Mouse (Mus musculus) testis, postnatal 14 days (tissue): ENCODE measurements around the gene Gm3435.
"Not testable (repeated sequence)": the region's sequence is repeated elsewhere in the genome, so short reads cannot be mapped to it uniquely, and the experiment has no call there.

Experiments used
- DNase-seq: peaks from one replicate; pipeline ENCODE4 v3.0.0; 2021; ENCODE audit warnings: low spot score

Gene Gm3435

DNA sequence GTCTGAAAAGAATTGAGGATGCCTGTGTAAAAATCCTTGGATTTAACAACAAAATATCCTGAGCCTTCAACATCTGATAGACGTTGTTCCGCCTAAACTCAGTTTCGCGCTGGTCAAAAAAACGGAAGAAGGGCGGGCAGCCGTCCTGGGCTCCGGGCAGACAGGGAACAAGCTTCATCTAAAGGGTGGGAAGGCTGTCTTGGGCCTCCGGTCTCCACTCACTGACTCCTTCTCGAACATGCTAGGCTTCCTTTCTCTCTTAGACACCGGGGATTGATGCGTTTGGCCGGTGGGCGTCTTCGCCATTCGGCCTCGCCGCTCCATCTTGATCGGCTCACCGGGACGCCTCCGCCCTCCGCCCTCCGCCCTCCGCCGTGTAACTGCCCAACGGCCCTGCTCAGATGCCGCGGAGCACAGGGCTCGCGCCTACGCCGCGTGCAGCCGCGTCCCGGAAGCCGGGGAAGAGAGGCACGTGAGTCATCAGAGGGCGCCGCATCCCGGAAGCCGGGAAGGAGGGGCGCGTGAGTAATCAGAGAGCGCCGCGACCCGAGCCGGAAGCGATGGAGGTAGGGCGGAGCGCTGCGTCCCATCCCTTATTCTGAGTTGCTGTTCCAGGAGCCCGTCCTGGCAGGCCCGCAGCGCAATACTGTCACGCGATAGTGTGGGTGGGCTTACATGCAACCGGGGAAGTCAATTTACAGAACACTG, at the start of gene Gm3435:
TSS of gene Gm3435 (plus strand) at position 471 of the 708 bp plus-strand sequence.
- DNase-seq = not testable (repeated sequence)

DNA sequence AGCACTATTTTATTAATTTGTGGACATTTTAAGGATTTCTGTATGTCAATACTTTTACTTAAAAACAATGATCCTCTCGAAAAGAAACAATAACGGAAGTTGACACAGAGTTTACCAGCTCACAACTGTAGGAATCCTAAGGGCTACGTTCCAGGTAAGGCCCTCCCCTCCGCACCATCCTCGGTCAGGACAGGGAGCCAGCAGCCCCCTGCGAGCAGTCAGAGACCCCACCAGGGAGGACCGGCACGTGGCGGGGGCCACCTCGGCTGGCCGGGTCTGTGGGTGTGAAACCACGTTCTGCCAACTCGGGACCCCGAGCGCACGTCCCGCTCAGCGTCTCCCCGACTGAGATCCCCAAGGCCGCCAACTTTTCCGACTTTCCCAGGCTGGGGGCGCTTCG, 49.5 kb upstream of the Gm3435 start:
- DNase-seq = peak; percentile 66

DNA sequence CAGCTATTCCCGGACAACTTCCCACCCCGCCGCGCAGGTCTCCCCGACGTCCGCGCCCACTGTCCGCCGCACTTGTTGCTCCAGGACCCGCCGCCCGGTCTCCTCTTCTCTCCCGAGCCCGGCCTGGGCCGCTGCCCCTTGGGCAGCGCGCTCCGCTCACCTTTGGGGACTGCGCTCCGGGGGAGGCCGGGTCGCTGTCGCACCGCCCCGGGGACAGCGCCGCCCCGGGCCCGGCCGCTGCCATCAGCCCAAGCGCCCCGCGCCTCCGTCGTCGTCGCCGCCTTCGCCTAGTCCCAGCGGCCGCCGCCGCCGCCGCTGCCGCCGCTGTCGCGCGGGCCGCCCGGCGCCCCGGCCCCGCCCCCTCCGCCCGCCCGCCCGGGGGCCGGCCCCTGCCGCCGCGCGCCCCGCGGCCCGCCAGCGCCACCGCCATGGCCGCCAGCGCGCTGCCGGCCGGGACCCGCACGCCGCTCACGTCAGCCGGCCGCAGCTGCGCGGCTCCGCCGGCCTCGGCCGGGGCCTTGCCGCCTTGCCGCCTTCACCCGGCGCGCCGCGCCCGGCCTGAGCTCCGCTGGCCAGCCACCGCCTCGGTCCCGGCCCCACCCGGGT, 48.9 kb upstream of the Gm3435 start, which contains the start of gene Phf10:
TSS of gene Phf10 (minus strand) at position 323 of the 606 bp plus-strand sequence.
- peak; percentile 70 for DNase-seq

DNA sequence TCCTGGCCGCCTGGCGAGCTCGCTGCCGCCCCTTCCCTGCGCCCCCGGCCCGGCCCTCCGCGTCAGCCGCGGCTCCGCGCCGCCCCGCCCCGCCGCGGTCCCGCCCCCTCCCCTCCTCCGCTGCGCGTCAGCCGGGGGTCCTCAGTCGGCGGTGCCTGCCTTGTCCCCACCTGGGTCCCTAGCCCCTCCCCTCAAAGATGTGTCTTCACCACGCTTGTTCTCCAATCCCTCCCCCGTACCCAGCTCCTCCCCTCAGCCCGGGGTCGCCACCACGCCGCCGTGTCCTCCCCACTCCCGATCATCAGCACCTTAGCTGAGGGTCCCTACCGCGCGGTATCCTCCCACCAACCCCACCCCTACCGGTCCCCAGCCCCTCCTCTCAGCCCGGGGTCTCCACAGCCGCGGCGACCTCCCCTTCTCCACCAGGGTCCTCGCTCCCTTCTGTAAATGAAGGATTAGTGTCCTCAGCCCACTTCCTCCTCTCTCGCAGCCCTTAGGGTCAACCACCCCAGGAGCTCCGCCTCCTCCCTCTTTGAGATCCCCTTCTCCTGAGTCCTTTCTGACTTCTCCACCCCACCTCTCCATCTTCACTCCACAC, 48.3 kb upstream of the Gm3435 start:
- not testable (repeated sequence) for DNase-seq

DNA sequence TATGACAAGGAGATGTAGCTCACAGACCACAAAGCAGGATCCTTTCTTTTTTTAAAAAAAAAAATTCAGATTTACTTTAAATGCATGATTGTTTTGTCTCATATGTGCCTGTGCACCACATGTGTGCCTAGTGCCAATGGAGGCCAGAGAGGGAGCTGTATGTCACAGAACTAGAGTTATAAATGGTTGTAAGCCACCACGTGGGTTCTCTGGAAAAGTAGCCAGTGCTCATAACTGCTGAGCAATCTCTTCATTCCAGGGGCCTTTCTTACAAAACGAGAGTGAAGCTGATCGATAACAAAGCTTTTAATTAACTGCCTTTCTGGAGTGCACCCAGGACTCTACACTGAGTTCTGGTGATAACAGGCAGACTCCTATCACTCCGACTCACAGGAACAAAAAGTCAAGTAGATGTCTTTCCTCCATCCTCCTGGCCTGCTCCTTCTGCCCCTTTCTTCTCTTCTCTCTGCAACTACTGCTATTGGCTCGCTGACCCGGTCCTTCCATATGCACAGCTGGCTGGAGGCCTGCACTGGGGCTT, 41.5 kb upstream of the Gm3435 start:
- DNase-seq = not testable (repeated sequence)

DNA sequence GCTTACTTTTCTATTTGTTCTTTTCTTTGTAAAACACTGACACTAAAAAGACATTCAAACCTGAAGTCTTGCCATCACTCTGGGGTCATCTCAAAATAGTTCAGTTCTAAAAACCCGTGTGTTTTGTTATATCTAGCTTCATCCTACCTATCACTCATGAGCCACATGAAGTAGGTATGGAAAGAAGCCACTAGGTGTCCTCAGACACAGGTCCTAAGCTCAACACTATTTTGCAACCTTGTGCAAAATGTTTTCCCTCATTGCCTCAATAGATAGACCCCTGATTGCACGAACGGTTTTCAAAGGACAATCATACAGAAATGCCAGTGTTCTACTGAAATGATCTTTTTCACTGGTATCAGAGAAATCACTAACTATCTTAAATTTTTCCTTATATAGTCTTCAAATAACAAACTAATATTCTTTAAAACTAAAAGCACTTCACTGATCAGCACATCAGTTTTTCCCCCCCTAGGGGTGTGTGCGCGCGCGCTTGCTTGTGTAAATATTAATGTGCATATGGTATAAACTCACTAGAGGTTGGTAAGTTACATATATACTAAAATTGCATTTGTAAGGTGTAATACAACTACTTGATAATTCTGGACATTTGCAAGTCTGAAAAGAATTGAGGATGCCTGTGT, 32.1 kb upstream of the Gm3435 start:
- not testable (repeated sequence) for DNase-seq

DNA sequence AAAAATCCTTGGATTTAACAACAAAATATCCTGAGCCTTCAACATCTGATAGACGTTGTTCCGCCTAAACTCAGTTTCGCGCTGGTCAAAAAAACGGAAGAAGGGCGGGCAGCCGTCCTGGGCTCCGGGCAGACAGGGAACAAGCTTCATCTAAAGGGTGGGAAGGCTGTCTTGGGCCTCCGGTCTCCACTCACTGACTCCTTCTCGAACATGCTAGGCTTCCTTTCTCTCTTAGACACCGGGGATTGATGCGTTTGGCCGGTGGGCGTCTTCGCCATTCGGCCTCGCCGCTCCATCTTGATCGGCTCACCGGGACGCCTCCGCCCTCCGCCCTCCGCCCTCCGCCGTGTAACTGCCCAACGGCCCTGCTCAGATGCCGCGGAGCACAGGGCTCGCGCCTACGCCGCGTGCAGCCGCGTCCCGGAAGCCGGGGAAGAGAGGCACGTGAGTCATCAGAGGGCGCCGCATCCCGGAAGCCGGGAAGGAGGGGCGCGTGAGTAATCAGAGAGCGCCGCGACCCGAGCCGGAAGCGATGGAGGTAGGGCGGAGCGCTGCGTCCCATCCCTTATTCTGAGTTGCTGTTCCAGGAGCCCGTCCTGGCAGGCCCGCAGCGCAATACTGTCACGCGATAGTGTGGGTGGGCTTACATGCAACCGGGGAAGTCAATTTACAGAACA, 31.5 kb upstream of the Gm3435 start, which contains the start of the genes 9030025P20Rik and Gm3417:
TSS of gene 9030025P20Rik (plus strand) at position 107 of the 677 bp plus-strand sequence.
TSS of gene Gm3417 (minus strand) at position 429 of the 677 bp plus-strand sequence.
- not testable (repeated sequence) for DNase-seq

DNA sequence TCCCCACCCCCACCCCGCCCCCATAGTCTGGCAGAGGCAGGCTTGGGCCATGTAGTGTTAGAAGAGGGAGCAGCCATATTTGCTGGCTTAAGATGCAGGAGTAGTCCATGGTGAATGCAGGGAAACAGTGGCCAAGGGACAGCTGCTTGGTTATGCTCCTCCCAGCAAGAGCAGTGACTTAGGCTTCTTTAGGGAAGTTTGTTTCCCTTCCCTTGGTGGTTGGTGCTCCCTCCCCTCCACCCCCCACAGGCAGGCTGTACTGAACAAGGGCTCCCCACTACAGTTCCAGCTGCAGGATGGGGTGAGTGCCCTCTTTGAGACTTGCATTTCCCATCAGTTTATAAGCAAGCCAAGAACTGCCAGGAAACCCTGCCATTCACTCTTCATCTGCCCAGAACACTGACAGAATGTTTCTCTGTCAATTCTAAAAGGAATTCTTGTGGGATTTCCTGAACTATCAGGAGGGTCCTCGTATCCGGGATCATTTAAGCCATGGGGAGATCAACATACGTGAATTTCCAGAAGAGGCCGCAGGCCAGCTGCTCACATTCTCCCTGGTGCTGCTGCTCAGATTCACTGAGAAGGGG, 19.8 kb upstream of the Gm3435 start:
- not testable (repeated sequence) for DNase-seq

DNA sequence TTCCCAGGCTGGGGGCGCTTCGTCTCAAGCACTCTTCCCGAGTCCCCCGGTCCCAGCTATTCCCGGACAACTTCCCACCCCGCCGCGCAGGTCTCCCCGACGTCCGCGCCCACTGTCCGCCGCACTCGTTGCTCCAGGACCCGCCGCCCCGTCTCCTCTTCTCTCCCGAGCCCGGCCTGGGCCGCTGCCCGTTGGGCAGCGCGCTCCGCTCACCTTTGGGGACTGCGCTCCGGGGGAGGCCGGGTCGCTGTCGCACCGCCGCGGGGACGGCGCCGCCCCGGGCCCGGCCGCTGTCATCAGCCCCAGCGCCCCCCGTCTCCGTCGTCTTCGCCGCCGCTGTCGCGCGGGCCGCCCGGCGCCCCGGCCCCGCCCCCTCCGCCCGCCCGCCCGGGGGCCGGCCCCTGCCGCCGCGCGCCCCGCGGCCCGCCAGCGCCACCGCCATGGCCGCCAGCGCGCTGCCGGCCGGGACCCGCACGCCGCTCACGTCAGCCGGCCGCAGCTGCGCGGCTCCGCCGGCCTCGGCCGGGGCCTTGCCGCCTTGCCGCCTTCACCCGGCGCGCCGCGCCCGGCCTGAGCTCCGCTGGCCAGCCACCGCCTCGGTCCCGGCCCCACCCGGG, 17.3 kb upstream of the Gm3435 start:
- DNase-seq = not testable (repeated sequence)

DNA sequence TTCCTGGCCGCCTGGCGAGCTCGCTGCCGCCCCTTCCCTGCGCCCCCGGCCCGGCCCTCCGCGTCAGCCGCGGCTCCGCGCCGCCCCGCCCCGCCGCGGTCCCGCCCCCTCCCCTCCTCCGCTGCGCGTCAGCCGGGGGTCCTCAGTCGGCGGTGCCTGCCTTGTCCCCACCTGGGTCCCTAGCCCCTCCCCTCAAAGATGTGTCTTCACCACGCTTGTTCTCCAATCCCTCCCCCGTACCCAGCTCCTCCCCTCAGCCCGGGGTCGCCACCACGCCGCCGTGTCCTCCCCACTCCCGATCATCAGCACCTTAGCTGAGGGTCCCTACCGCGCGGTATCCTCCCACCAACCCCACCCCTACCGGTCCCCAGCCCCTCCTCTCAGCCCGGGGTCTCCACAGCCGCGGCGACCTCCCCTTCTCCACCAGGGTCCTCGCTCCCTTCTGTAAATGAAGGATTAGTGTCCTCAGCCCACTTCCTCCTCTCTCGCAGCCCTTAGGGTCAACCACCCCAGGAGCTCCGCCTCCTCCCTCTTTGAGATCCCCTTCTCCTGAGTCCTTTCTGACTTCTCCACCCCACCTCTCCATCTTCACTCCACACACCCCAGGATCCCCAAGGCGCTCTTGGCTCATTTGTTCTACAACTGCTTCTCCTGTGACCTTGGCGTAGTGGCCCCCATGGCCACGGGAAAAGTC, 16.7 kb upstream of the Gm3435 start:
- DNase-seq = not testable (repeated sequence)

DNA sequence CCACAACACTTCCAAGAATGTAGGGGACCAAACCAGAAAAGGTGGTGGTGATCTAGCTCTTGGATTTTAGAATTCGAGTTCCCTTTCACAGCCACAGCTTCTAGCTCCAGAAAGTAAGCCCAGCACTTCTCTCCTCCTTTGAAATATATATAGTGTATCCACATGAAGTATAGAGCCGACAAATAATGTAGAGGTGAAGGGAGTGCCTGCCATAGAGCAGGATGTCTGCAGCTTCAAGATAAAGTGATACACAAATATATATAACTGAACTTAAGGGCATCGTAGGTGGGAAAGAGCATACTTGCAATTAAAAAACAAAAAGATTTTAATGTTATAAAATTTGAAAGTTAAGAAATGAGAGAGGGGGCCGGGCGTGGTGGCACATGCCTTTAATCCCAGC, 15.8 kb upstream of the Gm3435 start:
- DNase-seq = not testable (repeated sequence)

DNA sequence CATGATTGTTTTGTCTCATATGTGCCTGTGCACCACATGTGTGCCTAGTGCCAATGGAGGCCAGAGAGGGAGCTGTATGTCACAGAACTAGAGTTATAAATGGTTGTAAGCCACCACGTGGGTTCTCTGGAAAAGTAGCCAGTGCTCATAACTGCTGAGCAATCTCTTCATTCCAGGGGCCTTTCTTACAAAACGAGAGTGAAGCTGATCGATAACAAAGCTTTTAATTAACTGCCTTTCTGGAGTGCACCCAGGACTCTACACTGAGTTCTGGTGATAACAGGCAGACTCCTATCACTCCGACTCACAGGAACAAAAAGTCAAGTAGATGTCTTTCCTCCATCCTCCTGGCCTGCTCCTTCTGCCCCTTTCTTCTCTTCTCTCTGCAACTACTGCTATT, 9.9 kb upstream of the Gm3435 start:
- DNase-seq = not testable (repeated sequence)

DNA sequence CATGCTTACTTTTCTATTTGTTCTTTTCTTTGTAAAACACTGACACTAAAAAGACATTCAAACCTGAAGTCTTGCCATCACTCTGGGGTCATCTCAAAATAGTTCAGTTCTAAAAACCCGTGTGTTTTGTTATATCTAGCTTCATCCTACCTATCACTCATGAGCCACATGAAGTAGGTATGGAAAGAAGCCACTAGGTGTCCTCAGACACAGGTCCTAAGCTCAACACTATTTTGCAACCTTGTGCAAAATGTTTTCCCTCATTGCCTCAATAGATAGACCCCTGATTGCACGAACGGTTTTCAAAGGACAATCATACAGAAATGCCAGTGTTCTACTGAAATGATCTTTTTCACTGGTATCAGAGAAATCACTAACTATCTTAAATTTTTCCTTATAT, 888 bp upstream of the Gm3435 start:
- not testable (repeated sequence) for DNase-seq

DNA sequence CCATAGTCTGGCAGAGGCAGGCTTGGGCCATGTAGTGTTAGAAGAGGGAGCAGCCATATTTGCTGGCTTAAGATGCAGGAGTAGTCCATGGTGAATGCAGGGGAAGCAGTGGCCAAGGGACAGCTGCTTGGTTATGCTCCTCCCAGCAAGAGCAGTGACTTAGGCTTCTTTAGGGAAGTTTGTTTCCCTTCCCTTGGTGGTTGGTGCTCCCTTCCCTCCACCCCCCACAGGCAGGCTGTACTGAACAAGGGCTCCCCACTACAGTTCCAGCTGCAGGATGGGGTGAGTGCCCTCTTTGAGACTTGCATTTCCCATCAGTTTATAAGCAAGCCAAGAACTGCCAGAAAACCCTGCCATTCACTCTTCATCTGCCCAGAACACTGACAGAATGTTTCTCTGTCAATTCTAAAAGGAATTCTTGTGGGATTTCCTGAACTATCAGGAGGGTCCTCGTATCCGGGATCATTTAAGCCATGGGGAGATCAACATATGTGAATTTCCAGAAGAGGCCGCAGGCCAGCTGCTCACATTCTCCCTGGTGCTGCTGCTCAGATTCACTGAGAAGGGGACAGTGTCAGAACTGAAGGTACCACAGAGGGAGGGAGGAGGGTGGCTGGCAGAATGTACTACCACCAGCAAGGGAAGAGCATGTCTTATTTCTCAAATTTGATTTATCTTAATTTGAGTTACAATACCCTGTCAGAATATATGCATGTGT, 11.7 kb downstream of the Gm3435 start:
- peak; percentile 6 for DNase-seq

DNA sequence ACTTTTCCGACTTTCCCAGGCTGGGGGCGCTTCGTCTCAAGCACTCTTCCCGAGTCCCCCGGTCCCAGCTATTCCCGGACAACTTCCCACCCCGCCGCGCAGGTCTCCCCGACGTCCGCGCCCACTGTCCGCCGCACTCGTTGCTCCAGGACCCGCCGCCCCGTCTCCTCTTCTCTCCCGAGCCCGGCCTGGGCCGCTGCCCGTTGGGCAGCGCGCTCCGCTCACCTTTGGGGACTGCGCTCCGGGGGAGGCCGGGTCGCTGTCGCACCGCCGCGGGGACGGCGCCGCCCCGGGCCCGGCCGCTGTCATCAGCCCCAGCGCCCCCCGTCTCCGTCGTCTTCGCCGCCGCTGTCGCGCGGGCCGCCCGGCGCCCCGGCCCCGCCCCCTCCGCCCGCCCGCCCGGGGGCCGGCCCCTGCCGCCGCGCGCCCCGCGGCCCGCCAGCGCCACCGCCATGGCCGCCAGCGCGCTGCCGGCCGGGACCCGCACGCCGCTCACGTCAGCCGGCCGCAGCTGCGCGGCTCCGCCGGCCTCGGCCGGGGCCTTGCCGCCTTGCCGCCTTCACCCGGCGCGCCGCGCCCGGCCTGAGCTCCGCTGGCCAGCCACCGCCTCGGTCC, 14.0 kb downstream of the Gm3435 start:
- DNase-seq = not testable (repeated sequence)

DNA sequence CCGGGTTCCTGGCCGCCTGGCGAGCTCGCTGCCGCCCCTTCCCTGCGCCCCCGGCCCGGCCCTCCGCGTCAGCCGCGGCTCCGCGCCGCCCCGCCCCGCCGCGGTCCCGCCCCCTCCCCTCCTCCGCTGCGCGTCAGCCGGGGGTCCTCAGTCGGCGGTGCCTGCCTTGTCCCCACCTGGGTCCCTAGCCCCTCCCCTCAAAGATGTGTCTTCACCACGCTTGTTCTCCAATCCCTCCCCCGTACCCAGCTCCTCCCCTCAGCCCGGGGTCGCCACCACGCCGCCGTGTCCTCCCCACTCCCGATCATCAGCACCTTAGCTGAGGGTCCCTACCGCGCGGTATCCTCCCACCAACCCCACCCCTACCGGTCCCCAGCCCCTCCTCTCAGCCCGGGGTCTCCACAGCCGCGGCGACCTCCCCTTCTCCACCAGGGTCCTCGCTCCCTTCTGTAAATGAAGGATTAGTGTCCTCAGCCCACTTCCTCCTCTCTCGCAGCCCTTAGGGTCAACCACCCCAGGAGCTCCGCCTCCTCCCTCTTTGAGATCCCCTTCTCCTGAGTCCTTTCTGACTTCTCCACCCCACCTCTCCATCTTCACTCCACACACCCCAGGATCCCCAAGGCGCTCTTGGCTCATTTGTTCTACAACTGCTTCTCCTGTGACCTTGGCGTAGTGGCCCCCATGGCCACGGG, 14.7 kb downstream of the Gm3435 start:
- not testable (repeated sequence) for DNase-seq

DNA sequence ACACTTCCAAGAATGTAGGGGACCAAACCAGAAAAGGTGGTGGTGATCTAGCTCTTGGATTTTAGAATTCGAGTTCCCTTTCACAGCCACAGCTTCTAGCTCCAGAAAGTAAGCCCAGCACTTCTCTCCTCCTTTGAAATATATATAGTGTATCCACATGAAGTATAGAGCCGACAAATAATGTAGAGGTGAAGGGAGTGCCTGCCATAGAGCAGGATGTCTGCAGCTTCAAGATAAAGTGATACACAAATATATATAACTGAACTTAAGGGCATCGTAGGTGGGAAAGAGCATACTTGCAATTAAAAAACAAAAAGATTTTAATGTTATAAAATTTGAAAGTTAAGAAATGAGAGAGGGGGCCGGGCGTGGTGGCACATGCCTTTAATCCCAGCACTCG, 15.5 kb downstream of the Gm3435 start:
- DNase-seq = not testable (repeated sequence)

DNA sequence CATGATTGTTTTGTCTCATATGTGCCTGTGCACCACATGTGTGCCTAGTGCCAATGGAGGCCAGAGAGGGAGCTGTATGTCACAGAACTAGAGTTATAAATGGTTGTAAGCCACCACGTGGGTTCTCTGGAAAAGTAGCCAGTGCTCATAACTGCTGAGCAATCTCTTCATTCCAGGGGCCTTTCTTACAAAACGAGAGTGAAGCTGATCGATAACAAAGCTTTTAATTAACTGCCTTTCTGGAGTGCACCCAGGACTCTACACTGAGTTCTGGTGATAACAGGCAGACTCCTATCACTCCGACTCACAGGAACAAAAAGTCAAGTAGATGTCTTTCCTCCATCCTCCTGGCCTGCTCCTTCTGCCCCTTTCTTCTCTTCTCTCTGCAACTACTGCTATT, 21.4 kb downstream of the Gm3435 start:
- not testable (repeated sequence) for DNase-seq
